Mouse (Mus musculus): ENCODE measurements around the gene Surf4.

Surf4 gene

GRCm38 (mm10) chr2:26933304-26934055, at the start of gene Surf4, which contains the start of gene Stkld1:
Gene Surf4 (minus strand): TSS chr2:26933928.
Gene Stkld1 (plus strand): TSS chr2:26934047.
- DNase-seq, result peak; percentile 98

DNA sequence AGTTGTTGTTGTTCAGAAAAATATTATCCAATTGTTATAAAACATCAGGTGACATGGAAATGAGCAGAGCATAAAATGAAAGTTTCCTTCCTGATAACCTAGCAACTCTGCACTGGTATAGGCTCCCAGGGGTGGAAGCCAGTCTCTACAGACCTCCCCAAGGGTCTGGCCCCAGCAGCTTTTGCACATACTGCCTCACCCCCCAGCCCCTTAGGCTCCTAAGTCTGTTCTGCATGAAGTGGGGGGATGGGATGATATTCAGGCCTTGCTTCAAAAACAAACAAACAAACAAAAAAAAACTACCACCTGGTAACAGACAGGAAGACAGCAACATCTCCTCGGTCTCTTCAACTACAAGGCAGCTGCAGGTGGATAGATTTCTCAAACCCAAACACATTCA, 46.6 kb upstream of the Surf4 start:
- DNase-seq, result no peak

- no peak for DNase-seq
Observed at GRCm38 (mm10) chr2:26973960-26974359, 40.2 kb upstream of the Surf4 start.

DNA sequence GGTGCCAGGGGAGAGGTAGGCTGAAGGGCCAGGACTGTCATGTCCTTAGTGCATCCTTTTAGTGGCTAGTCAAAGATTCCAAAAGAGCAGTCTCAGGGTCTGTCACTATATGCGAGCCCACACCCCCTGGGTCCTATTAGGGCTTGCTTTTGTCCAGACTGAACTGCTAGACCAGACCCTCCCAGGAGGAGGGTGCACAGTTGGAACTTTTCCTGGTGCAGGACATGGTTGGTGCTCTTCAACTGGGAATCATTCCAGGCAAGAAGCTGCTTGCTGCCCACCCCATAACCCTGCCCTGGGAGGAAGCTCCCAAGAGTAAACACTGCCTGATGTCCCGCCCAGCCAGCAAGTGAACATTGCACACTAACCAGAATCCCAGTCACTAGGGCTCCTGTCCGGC, 39.4 kb upstream of the Surf4 start, which contains the start of gene Adamts13:
Gene Adamts13, plus strand, starts transcription at position 301 of the 400 bp plus-strand sequence.
- DNase-seq, result no peak

DNA sequence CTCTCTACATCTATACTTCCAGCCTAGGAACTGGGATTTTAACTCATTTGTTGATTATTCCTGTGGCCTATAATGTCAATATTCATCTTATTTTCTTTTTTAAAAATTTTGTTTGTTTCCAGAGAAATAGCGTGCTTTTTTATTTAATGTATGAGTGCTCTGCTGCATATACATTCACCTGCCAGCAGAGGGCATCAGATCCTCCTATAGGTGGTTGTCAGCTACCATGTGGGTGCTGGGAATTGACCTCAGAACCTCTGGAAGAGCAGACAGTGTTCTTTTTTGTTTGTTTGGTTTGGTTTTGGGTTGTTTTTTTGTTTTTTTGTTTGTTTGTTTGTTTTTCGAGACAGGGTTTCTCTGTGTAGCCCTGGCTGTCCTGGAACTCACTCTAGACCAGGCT, 33.5 kb upstream of the Surf4 start:
- no peak for DNase-seq

DNA sequence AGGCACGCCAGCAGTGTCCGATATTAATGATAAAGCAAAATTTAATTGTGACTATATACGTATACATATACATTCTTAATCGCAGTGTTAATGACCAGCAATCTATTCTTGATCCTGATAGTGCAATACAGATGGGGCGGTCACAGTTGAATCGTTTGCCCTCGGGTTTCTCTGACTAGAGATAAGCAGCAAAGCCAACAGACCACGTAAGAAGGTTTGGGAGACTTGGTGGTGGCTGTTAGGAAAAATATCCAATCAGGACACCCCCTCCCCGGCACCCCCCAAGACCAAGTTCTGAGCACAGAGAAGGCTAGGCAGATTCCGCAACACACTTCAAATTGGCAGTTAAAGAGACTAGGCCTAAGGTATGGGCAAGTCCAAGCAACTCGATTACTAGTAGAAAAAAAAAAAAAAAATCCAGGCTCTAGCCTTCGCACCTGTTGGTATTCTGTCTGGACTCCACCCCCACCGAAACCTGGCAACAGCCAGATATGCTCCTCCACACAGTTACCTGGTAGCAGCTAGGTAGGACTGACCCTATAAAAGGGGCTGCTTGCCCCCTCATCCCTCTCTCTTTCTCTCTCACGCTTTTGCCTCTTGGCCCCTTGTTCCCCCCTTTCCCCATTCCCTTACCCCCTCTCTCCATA, 31.1 kb upstream of the Surf4 start:
- no peak for DNase-seq

DNA sequence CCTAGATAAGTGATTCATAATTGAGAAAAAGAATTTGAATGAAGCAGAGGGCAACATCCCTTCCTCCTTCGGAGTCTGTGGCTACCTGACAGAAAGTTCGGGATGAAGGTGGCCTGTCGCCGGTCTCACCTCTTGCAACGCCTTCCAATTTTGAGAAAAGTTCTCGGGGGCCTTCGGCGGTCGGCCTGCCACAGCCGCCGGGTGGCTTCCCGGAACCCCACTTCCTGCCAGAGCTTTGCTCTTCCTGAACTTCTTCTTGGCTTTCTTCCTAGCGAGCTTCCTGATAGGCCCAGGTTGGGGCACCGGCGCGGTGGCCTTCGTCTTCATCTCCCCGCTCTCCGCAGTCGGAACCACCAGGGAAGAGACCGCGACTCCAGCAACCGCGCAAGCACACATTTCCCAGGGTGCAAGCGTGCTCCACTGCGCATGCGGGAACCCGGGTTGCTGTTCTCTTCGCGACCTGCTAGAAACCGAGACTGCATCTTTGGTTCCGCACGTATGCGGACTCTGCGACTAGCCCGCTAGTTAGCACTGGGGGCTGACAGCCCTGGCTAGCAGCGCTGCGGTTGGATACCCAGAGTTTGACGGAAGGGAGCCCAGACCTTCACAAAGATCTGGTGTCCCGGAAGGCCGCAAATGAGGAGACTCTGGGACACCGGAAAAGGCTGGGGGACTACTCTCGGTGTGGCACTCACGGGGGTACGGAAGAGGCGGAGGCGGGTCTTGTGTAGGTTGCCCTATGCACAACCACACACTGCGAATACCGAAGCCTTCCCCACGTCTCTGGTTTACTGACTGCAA, 30.4 kb upstream of the Surf4 start, which contains the start of gene Rexo4:
Gene Rexo4, minus strand, starts transcription at position 464 of the 801 bp plus-strand sequence.
- DNase-seq, result peak; percentile 96

- DNase-seq, result peak; percentile 44
Observed at GRCm38 (mm10) chr2:26960756-26961155, 27.0 kb upstream of the Surf4 start.

DNA sequence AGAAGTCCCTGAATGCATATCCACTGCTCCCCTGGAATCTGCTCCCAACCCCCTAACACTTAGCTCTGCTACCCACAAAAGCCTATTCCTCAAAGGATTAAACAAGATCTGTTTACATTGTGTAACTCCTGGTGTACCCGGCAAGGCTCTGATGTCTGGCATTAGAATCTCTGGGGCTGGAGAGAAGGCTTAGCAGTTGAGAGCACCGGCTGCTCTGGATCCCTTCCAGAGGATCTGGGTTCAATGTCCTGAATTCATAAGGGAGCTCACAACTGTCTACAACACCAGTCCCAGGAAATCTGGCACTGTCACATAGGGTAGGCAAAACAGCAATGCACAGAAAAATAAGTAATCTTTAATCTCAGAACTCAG, 23.7 kb upstream of the Surf4 start:
- no peak for DNase-seq

DNA sequence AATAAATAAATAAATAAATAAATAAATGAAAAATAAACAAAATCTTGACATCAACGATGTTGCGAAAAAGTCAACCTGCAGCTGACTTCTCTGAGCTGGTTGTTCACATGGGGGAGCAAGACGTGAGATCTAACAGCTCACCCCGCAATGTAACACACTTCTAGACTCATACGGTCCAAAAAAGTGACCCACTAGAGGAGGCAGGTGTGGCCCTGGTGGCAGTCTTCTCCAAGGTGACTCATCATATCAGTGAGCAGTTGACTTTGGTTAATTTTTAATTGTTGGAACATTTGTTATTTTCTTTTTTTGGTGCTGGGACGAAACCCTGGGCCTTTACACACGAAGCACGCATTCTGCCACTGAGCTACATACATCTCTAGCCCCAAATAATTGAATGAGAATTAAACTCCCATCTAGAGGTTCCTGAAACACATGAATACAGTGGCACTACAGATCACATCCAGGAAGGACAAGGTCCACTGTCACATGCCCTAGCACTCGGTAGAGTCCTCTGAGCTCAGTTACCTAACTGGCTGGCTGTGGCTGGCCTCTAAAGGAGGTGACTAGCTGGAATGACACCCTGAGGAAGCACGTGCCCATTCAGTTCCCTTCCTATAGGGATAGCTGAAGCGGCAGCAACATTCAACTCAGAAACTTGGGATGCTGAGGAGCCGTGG, 23.2 kb upstream of the Surf4 start:
- no peak for DNase-seq

GRCm38 (mm10) chr2:26954735-26955395, 21.1 kb upstream of the Surf4 start:
- no peak for DNase-seq

DNA sequence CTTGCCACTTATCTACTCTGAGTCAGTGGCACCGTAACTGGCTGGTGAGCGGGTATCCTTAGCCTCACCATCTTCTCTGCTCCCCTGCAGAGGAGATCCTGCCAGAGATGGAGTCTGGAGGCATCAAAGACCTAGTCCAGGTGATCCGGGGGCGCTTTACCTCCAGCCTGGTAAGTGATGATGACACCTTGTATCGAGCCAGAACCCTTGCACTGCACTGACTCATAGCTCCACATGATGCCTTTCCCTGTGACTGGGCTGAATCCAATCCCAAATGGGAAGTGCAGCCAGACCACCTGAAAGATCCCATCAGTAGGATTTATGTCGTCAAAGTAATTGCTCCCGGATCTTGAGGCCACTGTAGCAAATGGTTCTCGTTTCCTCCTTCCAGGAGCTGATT, 19.1 kb upstream of the Surf4 start:
- DNase-seq, result no peak

- no peak for DNase-seq
Observed at GRCm38 (mm10) chr2:26952193-26952592, 18.5 kb upstream of the Surf4 start.

- no peak for DNase-seq
Observed at GRCm38 (mm10) chr2:26951346-26951905, 17.7 kb upstream of the Surf4 start.

- no peak for DNase-seq
Observed at GRCm38 (mm10) chr2:26950411-26950810, 16.7 kb upstream of the Surf4 start.

DNA sequence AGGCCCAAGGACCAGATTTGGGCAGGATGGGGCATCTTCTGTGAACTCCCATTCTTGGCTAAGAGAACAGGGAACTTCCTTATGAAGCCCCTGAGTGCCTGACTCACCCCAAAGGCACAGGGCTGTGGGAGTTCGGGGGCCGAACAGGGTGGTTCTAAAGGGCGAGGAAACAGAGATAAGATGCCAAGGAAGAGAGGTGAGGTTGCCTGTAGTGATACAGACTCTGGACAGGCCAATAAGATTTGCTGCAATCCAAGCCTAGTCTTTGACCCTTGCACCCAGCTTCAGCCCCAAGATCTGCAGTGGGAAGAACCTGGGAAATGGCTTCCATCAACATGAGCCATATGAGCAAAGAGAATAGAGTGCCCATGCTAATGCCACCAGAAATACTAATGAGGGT, 9.5 kb upstream of the Surf4 start:
- no peak for DNase-seq

GRCm38 (mm10) chr2:26941539-26941938, 7.8 kb upstream of the Surf4 start:
- DNase-seq, result no peak

- DNase-seq, result no peak
Observed at GRCm38 (mm10) chr2:26936425-26936824, 2.7 kb upstream of the Surf4 start.

GRCm38 (mm10) chr2:26935286-26935685, 1.6 kb upstream of the Surf4 start:
- DNase-seq, result no peak

DNA sequence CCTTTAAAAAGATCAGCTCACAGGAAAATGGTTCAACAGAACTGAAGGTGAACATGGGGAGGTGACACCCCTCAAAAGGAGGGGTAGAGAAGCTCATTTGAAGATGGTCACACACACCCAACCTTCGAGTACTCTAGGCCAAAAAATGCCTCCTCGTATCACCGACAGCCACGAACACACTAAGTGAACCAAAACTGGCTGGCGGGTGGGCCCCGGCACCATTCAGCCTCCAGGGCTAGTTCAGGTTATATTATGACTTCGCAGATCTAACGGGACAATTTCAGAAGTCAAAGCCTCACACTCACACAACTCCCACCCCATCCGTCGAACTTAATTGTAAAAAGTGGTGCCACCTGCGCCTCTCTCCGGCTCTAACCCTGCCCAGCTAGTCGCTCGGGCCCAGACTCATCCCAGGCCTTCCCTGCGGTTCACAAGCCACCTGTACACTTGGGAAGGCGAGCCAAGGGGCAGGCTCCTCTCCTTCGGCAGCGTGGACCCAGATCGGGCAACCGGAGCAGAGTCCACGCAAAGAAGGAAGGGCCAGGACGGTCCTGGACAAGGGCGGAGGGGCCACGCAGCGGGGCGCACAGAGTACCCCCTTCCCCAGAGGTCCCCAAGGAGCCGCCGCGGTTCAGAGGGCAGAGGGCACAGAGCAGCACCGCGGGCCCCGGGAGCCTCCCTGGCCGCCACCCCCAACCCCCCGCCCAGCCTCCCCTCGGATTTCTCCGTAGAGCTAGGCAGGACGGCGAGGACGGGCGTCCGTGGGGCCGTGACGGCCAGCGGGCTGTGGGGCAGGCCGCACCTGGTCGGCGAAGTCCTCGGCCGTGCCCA, 1.0 kb downstream of the Surf4 start:
- DNase-seq, result peak; percentile 66

- peak; percentile 77 for DNase-seq
Observed at GRCm38 (mm10) chr2:26930390-26930789, 3.3 kb downstream of the Surf4 start.
